Mouse (Mus musculus) 416B (cell line): ENCODE measurements at regions not wholly inside any gene's neighbourhood (a gene's known extent, or its start where the extent isn't known, plus 50 kb on each side); places are given as distances from the start of the nearest gene placed in this dataset.

Source experiments
- DNase-seq: peaks from one replicate; pipeline ENCODE4 v3.0.0; 2011; ENCODE audit warnings: low read depth

DNA sequence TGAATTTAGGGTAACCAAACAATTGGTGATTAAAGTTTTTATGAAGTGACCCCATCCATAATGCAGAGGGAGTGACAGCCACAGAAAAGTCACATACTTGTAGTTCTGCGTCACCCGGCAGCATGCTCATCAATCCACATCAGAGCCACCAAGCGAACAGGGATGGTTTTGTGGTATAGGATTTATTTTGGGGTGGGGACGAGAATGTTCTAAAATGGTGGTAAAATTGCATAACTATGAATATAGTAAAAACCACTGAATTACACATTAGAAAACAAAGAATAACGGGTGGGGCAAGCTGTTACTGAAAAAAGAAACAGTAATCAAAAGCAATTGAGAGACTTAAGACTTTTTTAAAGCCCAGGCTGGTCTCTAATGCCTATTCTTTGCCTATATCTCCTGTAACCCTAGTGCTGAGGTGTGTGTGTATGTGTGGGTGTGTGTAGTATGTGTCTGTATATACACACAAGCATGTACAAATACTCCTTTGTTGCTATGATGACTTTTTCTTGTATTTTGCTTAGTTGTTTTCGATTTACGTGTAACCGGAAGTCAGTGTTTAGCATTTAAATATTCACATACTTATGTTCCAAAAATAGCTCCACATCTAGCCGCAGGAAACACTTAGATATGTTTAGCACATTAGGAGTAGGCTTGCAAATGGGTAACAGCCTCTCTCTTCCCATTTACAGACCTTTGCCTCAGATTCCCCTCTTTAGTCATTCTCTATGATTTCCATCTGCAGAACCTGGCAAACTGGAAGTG is 57.4 kb upstream of the Jak2 start:
- DNase-seq: no peak

DNA sequence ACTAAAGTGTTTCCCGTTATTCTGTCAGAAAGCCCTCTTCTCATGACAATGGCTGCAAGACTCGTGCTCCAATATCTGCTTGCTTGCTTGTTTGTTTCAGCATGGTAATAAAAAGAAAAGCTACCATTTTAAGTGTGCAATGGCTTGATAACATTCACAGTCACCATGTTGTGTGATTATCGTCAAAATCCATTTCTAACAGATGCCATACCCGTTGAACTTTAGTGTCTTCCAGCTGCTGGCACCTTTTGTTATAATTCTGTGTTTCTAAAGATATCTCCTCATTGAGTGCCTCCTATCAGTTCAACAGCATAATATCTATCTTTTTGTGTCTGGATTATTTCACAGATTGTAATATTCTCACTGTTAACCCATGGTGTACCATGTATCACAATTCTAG is 55.4 kb upstream of the Jak2 start:
- no peak for DNase-seq

DNA sequence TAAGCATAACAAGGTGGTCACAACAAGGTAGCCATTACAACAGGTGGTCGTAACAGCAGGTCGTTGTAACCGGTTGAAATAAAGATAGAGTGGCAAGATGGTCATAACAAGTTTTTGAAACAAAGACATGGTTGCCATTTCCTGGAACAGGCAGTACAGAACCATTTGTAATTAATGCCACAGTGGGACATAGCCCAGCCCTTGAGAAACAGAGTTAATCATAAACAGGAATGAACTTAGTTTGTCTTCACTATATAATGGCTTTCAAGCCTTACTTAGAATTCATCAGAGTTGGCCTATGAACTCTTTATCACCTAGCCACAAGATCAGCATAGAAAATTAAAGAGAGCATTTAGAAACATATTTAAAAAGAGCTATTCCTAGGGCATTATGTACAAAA is 53.0 kb upstream of the Jak2 start:
- no peak for DNase-seq

DNA sequence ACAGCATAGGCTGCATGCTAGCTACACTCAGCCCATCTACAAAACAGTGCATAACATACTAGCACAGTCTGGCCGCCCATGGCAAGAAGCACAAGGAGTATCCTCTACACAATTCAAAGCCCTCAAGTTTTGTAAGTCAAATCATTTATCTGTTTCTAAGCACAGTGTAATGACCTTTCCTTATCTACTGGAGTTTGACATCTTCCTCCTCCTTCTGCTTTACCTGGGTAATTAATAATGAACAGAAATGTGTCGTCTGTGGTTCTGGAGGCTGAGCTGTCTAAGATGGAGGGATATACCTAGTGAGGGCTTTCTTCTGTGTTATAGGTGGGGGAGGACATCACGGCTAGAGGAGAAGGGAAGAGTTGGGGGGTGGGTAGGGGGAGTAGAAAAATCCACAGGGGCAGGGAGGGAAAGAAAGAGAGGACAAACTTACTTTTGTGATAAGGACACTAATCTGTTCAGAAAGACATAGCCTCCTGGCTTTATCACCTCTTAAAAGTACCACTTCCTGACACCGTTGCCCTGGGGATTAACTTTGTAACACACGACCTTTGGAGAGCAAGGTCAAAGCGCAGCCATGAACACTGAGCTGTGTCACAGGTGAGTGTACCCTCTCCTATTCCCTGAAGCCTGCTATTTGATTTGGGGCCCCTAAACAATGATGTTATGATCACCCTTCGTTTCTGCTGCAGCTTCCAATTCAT is 52.4 kb upstream of the Jak2 start:
- no peak for DNase-seq

DNA sequence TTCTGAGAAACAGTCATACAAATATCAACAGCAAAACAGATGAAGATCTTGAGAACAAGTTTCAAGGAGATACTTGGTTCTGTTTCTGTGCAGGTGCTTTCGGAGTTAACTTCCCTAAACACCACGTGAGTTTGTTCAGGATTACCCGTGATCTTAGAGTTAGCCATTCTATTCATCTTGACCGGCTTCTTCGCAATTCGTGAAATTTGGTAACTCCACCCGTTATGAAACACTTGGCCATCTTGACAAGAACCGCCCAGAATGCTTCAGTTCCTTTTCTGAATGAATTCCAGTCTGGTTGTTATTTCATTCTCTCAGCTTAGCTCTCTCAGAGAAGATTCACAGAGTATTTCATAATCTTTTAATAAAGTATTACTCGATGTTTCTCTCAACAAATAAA is 50.0 kb upstream of the Jak2 start:
- DNase-seq: peak; percentile 33
